Mouse (Mus musculus) embryonic facial prominence, embryonic 15.5 days (tissue): ENCODE results near the gene Opn1sw. TPM values are rescaled to one million over a fixed set of nuclear protein-coding genes. Genes with fewer than 3 reads are reported as not detected.

Experiments used
- ATAC-seq: fragments of 200-750 bp; cut with Nextera tagmentation; 2 replicates; pipeline ENCODE4 v1.8.0; 2017; ENCODE audit warnings: low read depth, moderate TSS enrichment; ENCODE audit not compliant: insufficient number of reproducible peaks, low FRiP score, low TSS enrichment
- H3K27ac ChIP-seq: fragments of 300-500 bp; sonication (generic); replicated peaks from 2 replicates; pipeline ENCODE4 v1.5.1; 2015; ENCODE audit warnings: mild to moderate bottlenecking, inconsistent platforms
- H3K27me3 ChIP-seq: fragments of 300-500 bp; sonication (generic); 2 replicates; pipeline ENCODE4 v1.6.1; 2015; ENCODE audit warnings: inconsistent platforms
- H3K36me3 ChIP-seq: fragments of 300-500 bp; sonication (generic); 2 replicates; pipeline ENCODE4 v1.6.1; 2015; ENCODE audit warnings: mild to moderate bottlenecking, inconsistent platforms
- H3K4me1 ChIP-seq: fragments of 300-500 bp; sonication (generic); 2 replicates; pipeline ENCODE4 v1.6.1; 2015; ENCODE audit warnings: inconsistent platforms
- H3K4me2 ChIP-seq: fragments of 300-500 bp; sonication (generic); replicated peaks from 2 replicates; pipeline ENCODE4 v1.6.1; 2015; ENCODE audit warnings: mild to moderate bottlenecking, inconsistent platforms
- H3K4me3 ChIP-seq: fragments of 300-500 bp; sonication (generic); replicated peaks from 2 replicates; pipeline ENCODE4 v1.5.1; 2015; ENCODE audit warnings: mild to moderate bottlenecking, inconsistent platforms
- H3K9ac ChIP-seq: fragments of 300-500 bp; sonication (generic); 2 replicates; pipeline ENCODE4 v1.6.1; 2015; ENCODE audit warnings: inconsistent platforms
- H3K9me3 ChIP-seq: fragments of 300-500 bp; sonication (generic); replicated peaks from 2 replicates; pipeline ENCODE4 v1.6.1; 2016; ENCODE audit warnings: inconsistent platforms
- WGBS: fragments of 180-500 bp; shearing (Covaris S2); methylation state at CpG from one replicate; pipeline ENCODE4 v1.1.7; 2015; 5-methylcytosine and 5-hydroxymethylcytosine counted together
- polyA plus RNA-seq: library from polyadenylated mRNA; unstranded; fragments of >200 nt; fragmentation: Nextera tagmentation; extraction: Ambion mirVana; gene quantifications from 2 replicates; pipeline ENCODE4 v1.2.1, GENCODE M21; 2015

The Opn1sw gene
- polyA plus RNA-seq: 0.85 and 1.2 TPM in 2 replicates

DNA sequence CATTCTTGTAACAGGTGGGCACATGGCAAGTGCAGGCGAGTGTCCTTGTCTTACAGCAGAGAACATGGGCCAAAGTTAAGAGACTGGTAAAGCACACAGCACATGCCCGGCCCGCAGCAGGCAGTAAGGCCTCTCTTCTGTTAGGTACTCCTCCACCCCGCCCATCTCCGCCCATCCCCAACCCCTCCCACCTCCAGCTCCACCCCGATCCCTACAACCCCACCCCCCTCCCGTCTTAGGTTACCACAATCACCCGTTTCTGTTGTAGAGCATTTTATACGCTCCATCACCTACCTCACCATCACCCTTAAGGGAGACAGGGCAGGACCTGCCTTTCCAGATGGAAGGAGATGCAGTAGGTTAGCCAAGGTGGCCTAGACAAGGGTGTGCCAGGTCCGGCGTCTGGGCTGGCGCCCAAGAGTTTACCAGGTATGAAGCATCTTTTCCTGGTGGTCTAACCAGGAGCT, at the start of gene Opn1sw:
Gene Opn1sw (minus strand): TSS at position 417 of the 467 bp plus-strand sequence.
- peak within 1 kb of the TSS; percentile 86 for H3K27ac ChIP-seq
- 3% methylated on average over 12 of the region's 12 CpGs for WGBS
- H3K36me3 ChIP-seq: no peaks in the 10 kb centered on the region

DNA sequence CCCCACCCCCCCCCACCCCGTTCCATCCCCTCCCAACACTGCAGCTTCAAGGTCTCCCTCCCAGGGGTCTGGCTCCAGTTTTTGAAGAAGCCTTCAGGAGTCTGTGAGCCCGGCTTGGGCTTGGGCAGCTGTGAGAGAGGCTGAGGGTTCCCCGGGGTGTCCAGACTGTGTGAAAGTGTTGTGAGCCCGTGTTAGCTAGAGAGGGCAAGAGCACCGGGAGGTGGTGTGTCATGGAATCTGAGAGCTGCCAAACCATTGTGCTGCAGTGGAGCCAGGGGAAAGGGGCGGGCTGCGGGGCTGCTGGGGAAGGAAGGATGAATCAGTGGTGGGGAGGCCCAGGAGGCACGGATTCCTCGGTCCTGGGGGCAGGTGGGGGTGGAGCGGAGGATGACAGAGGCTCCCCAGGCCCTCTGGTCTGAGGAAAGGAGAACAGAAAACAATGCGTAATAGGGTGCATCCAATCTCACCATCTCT, 48.2 kb upstream of the Opn1sw start:
- Histone ChIP-seq H3K4me2 (peak overlapping the region; percentile 82), H3K9ac (0 out of 2 replicates have a peak overlapping the region, but pooled peaks have one; percentile 12), H3K4me3 (peak overlapping the region; percentile 64), H3K36me3 (peaks cover 30% of the 10 kb centered on the region), H3K27me3 (peaks cover 3% of the 10 kb centered on the region; the same call in 1 of the 2 replicates), H3K27ac (peak overlapping the region; percentile 91), H3K4me1 (peaks cover 43% of the 10 kb centered on the region), H3K9me3 (no peaks in the 10 kb centered on the region)
- no peak for ATAC-seq
- 5% methylated on average over 11 of the region's 11 CpGs for WGBS

More for the DNA sequence above, at the start of gene Opn1sw:
- Histone ChIP-seq H3K4me2 (peak within 1 kb of the TSS; percentile 47), H3K4me1 (peaks cover 24% of the 10 kb centered on the region), H3K9me3 (no peaks in the 10 kb centered on the region), H3K9ac (no peak within 1 kb of the TSS; the same call in 1 of the 2 replicates), H3K4me3 (peak within 1 kb of the TSS; percentile 41), H3K27me3 (no peaks in the 10 kb centered on the region)
- ATAC-seq: peak; percentile 73

GRCm38 (mm10) chr6:29435940-29436451, 47.7 kb upstream of the Opn1sw start:
- WGBS: 27% methylated on average over 6 of the region's 6 CpGs

DNA sequence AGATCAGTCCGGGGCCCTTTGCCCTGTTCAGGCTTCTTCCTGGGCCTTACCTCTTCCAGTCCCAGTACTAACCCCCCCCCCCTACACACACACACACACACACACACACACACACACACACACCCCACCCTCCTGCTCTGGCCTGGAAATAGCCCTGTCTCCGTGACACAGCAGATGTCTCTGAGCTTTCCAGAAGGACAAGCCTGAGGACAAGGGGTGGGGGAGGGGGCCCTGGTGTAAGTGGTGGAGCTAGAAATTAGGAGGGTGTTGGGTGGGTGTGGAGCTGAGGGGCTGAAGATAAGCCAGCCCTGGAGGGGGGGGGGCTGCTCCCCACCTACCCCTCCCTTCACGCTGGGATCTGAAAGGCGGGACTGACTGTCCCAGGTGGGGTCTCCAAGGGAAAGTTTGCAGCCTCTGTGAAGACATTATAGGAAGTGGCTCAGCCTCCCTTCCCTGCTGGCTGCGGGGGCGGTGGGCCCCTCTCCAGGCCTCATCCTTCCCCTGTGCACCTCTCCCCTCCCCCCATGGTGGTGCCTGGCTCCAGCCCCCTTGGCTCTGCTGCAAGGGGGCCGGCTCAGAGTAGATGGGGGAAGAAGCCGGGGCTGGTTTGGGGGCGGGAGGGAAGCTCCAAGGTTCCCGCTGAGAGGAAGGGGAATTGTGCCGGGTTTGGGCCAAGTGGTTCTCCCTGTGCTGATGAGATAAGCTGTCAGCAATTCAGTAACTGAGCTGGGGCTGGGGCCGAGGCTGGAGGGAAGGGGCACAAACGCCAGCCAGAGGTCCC, 46.8 kb upstream of the Opn1sw start:
- Histone ChIP-seq H3K4me3 (peak overlapping the region; percentile 64), H3K4me2 (peak overlapping the region; percentile 82), H3K36me3 (peaks cover 16% of the 10 kb centered on the region), H3K27me3 (peaks cover 3% of the 10 kb centered on the region; the same call in 1 of the 2 replicates), H3K9me3 (no peaks in the 10 kb centered on the region), H3K9ac (no peak overlapping the region; the same call in 1 of the 2 replicates), H3K4me1 (peaks cover 50% of the 10 kb centered on the region), H3K27ac (peak overlapping the region; percentile 91)
- WGBS: 5% methylated on average over 13 of the region's 13 CpGs
- ATAC-seq: peak; percentile 74

More at GRCm38 (mm10) chr6:29435940-29436451, 47.7 kb upstream of the Opn1sw start:
- peak overlapping the region; percentile 64 for H3K4me3 ChIP-seq
- H3K9me3 ChIP-seq: no peaks in the 10 kb centered on the region
- peaks cover 46% of the 10 kb centered on the region for H3K4me1 ChIP-seq
- H3K9ac ChIP-seq: no peak overlapping the region; the same call in none of the 2 replicates
- H3K27ac ChIP-seq: peak overlapping the region; percentile 91
- peak; percentile 73 for ATAC-seq
- peak overlapping the region; percentile 82 for H3K4me2 ChIP-seq
- peaks cover 25% of the 10 kb centered on the region for H3K36me3 ChIP-seq
- peaks cover 3% of the 10 kb centered on the region; the same call in 1 of the 2 replicates for H3K27me3 ChIP-seq

GRCm38 (mm10) chr6:29433804-29434795, 45.8 kb upstream of the Opn1sw start:
- H3K9me3 ChIP-seq: no peaks in the 10 kb centered on the region
- H3K9ac ChIP-seq: peak overlapping the region; percentile 69
- H3K27ac ChIP-seq: peak overlapping the region; percentile 91
- H3K4me3 ChIP-seq: peak overlapping the region; percentile 64
- H3K4me2 ChIP-seq: peak overlapping the region; percentile 82
- ATAC-seq: no peak
- H3K27me3 ChIP-seq: peaks cover 3% of the 10 kb centered on the region; the same call in 1 of the 2 replicates
- WGBS: 6% methylated on average over 27 of the region's 27 CpGs
- peaks cover 8% of the 10 kb centered on the region; the same call in 1 of the 2 replicates for H3K36me3 ChIP-seq
- peaks cover 50% of the 10 kb centered on the region for H3K4me1 ChIP-seq

DNA sequence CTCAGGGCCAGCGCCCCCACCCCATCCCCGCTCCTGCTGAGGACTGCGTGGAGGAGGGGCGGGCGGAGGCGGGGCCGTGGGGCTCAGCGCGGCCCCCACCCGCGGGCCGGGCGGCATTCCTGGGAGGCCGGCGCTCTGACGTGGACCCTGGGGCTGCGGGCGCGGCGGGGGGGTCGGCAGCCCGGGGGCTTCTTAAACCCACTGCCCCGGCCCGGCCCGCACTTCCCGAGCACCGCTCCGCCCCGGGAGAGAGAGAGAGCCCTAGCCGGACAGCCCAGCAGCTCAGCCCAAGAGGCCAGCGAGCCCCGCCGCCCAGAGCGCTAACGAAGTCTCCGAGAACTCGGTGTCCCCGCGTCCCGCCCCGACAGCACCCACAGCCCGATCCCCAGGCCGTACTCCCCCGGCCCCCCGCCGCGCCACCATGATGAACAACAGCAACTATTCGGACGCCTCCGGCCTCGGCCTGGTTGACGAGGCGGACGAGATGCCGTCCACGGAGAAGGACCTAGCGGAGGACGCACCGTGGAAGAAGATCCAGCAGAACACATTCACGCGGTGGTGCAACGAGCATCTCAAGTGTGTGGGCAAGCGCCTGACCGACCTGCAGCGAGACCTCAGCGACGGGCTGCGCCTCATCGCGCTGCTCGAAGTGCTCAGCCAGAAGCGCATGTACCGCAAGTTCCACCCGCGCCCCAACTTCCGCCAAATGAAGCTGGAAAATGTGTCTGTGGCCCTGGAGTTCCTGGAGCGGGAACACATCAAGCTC, 45.0 kb upstream of the Opn1sw start, which contains the start of gene Flnc:
Gene Flnc (plus strand): TSS at position 219 of the 766 bp plus-strand sequence.
- Histone ChIP-seq H3K9me3 (no peaks in the 10 kb centered on the region), H3K4me3 (peak within 1 kb of the TSS; percentile 64), H3K9ac (peak within 1 kb of the TSS; percentile 69), H3K27me3 (peaks cover 2% of the 10 kb centered on the region; the same call in 1 of the 2 replicates), H3K4me1 (peaks cover 50% of the 10 kb centered on the region), H3K27ac (peak within 1 kb of the TSS; percentile 91), H3K36me3 (no peaks in the 10 kb centered on the region), H3K4me2 (peak within 1 kb of the TSS; percentile 82)
- ATAC-seq: peak; percentile 25; the same call in 1 of the 2 replicates
- under 1% methylated on average over 76 of the region's 77 CpGs for WGBS

DNA sequence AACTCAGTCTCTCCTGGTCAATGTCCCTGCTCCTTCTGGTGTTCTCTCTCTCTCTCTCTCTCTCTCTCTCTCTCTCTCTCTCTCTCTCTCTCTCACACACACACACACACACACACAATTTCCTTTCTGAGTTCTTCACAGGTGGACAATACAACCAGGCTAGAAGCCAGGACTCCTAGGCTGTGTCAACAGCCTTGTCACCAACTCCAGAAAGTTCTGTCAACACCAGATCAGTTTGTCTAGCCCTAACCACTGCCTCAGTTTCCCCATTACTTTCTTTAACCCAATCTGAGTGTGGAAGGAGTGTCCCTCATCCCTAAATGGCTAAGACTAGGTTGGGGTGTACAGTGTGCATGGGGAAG, 44.4 kb upstream of the Opn1sw start:
- H3K27me3 ChIP-seq: no peaks in the 10 kb centered on the region; the same call in 1 of the 2 replicates
- H3K9me3 ChIP-seq: no peaks in the 10 kb centered on the region
- no peak for ATAC-seq
- no peak overlapping the region for H3K9ac ChIP-seq
- peaks cover 50% of the 10 kb centered on the region for H3K4me1 ChIP-seq
- H3K4me3 ChIP-seq: peak overlapping the region; percentile 64
- peak overlapping the region; percentile 82 for H3K4me2 ChIP-seq
- peak overlapping the region; percentile 91; the same call in 1 of the 2 replicates for H3K27ac ChIP-seq
- H3K36me3 ChIP-seq: no peaks in the 10 kb centered on the region

DNA sequence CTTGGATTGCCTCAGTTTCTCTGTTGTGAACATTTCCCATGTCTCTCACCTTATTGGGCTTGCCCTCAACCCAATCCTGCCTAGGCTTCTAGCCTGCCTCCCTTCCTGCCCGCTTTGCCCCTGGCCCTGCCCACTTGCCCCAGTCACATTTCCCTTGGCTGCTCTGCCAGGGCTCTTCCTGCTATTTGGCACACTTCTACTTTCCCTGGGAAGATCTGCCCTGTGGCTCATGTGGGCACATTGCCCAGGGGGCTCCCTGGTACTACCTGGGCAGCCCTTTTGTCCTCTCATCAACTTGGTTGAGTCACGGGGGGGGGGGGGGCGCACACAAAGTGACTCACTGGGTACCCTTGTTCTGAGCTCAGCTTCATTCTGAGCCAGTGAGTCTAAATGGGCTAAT, 43.9 kb upstream of the Opn1sw start:
- ATAC-seq: no peak
- no peaks in the 10 kb centered on the region; the same call in 1 of the 2 replicates for H3K27me3 ChIP-seq
- H3K4me2 ChIP-seq: no peak overlapping the region
- H3K4me1 ChIP-seq: peaks cover 48% of the 10 kb centered on the region
- no peak overlapping the region for H3K4me3 ChIP-seq
- peak overlapping the region; percentile 58; the same call in 1 of the 2 replicates for H3K27ac ChIP-seq
- no peak overlapping the region for H3K9ac ChIP-seq
- H3K36me3 ChIP-seq: no peaks in the 10 kb centered on the region
- WGBS: 54% methylated on average over 3 of the region's 3 CpGs
- no peaks in the 10 kb centered on the region for H3K9me3 ChIP-seq

DNA sequence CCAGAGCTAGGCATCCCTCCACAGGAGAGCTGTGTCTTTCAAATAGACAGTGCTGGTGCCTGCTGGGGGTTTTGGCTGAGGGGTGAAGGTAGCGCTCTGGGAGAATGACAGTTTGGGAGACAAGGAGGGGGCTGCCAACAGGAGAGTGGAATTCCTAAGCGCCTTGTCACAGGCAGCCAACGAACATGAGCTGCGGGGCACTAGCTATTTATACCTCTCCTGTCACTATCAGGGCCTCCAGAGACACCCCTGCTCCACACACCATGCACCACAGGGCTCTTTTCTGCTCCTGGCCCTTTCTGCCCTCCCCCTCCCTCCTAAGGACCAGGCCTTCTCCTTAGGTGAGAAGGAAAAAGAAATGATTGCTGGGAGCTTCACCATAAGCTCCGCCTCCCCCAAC, 43.2 kb upstream of the Opn1sw start:
- Histone ChIP-seq H3K4me1 (peaks cover 42% of the 10 kb centered on the region), H3K4me3 (no peak overlapping the region), H3K4me2 (no peak overlapping the region), H3K27ac (peak overlapping the region; percentile 58), H3K9me3 (no peaks in the 10 kb centered on the region), H3K36me3 (no peaks in the 10 kb centered on the region), H3K9ac (no peak overlapping the region), H3K27me3 (no peaks in the 10 kb centered on the region; the same call in 1 of the 2 replicates)
- no peak for ATAC-seq
- WGBS: 20% methylated on average over 5 of the region's 5 CpGs
